Mouse (Mus musculus): ENCODE results near the gene Trpc1. TPM values are rescaled to one million over a fixed set of nuclear protein-coding genes. Genes with fewer than 3 reads are reported as not detected.

Trpc1 gene
- under 1 TPM; 0.57 to 0.79 TPM for total RNA-seq (2021)
- long read RNA-seq, experiment 1, partial matches to known transcripts: 0 of 3 reads
- long read RNA-seq, experiment 1, other reads (novel, unspliced or antisense): 2 of 3 reads
- long read RNA-seq, experiment 2, full-length matches to known transcripts: 2 of 2 reads
- long read RNA-seq, experiment 2, partial matches to known transcripts: 0 of 2 reads
- long read RNA-seq, experiment 2, other reads (novel, unspliced or antisense): 0 of 2 reads

DNA sequence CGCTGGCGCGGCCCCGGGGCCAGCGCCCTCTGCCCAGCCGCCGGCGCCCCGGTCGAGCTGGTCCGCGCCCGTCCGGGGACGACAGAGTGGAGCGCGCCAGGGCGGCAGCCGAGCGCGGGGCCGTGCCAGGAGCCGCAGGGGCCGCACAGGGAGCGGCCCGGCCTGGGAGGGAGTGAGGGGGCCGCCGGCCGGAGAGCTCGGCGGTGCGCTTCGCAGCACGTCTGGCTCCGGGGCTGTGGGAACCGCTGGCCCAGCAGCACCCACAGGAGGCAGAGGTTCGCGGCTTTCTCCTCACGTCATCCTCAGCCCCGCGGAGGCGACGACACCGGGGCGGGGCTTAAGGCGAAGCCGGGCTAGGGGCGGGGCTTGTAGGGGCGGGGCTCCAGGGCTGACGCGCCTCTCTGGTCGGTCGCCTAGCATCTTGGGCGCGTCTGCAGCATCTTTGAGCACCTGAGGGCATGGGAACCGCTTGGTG is at the start of gene Trpc1:
Trpc1 (minus strand) TSS at position 339 of the 475 bp plus-strand sequence.
- intact Hi-C loops (cut with DNase I): no loop called here
- DNase-seq: peak; percentile 52 to 57

- intact Hi-C loops (cut with DNase I): no loop called here
- no peak for DNase-seq
Measured at GRCm38 (mm10) chr9:95796323-95796722, 46.1 kb upstream of the Trpc1 start.

DNA sequence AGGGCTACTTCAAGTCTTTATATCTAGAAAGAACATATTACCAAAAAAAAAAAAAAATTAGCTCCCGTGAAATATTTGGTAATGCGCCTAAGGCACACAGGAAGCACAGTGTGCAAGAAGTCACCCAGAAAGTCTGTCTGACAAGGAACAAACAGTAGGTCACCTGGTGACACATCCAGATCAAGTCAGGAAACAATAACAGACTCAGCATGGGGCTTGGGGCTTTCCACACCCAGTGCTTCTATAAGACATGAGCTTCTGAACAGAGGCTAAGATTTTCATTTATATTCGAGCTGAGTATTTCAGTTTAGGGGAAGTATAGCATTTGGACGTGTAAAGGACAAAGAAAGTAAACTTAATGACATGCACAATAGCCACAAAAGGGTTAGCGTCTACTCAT is 45.7 kb upstream of the Trpc1 start:
- intact Hi-C loops (cut with DNase I): no loop called here
- no peak for DNase-seq

- DNase-seq: no peak
- intact Hi-C loops (cut with DNase I): no loop called here
Measured at GRCm38 (mm10) chr9:95795077-95795784, 45.1 kb upstream of the Trpc1 start.

GRCm38 (mm10) chr9:95793986-95794744 is 44.0 kb upstream of the Trpc1 start:
- intact Hi-C loops (cut with DNase I): no loop called here
- DNase-seq: no peak

GRCm38 (mm10) chr9:95784888-95785511 is 34.8 kb upstream of the Trpc1 start:
- DNase-seq: no peak
- intact Hi-C loops (cut with DNase I): no loop called here

DNA sequence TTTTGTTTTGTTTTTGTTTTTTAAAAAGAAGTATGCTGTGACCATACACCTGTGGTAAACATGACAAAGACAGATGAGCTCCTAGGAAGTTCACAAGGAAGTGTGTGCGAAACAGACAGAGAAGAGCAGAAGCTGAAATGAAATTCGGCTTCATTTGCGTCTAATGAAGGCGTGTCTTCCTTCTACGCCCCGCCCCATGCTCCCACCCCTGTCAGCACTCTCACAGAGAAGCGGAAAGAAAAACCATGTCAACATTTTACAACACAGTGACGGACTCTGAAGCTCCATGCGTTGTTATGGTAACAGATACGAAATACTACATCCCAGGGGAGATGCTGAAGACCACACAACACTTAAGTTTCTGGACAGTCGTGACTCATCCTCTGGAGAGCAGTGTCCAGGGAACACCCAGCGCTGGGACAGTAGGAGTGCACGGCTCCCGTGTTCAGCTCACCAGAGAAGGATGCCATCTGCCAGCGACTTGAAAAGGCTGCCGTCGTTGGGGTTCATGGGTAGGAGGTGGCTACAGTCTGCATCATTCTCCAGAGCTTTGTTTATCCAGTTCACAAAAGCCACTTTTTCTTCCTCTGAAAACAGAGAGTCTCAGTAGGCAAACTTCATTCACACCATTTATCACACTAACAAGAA is 33.6 kb upstream of the Trpc1 start:
- intact Hi-C loops (cut with DNase I): no loop called here
- no peak for DNase-seq

DNA sequence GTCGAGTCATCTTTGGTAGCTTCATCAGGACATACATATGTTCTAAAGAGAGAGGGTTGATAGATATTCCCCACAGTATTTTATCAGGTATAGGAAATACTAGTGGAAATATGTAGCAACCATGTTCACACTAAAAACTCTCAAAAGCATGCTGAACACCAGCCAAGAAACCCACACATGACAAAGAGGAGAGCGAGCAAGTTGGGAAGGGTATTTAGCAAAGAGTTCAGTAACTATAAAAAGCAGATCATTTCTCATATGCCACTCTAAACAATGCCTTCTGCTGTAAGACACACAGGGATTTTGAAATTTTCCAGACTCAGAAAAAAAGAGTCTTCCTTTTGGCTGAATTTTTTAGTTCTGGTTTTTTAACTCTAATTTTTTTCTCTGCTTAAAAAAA is 21.5 kb upstream of the Trpc1 start:
- intact Hi-C loops (cut with DNase I): no loop called here

GRCm38 (mm10) chr9:95763218-95763617 is 13.0 kb upstream of the Trpc1 start:
- intact Hi-C loops (cut with DNase I): no loop called here
- DNase-seq: no peak

More for the DNA sequence above, 21.5 kb upstream of the Trpc1 start:
- DNase-seq: no peak

GRCm38 (mm10) chr9:95762228-95762627 is 12.1 kb upstream of the Trpc1 start:
- no peak for DNase-seq
- intact Hi-C loops (cut with DNase I): no loop called here

- no peak for DNase-seq
Measured at GRCm38 (mm10) chr9:95761381-95761780, 11.2 kb upstream of the Trpc1 start.

GRCm38 (mm10) chr9:95750746-95751145 is 571 bp upstream of the Trpc1 start:
- intact Hi-C loops (cut with DNase I): no loop called here
- no peak for DNase-seq

More at GRCm38 (mm10) chr9:95761381-95761780, 11.2 kb upstream of the Trpc1 start:
- intact Hi-C loops (cut with DNase I): no loop called here

- intact Hi-C loops (cut with DNase I): no loop called here
- DNase-seq: peak in 1 of 2 experiments; percentile 11
Measured at GRCm38 (mm10) chr9:95749461-95749928, 680 bp downstream of the Trpc1 start.

DNA sequence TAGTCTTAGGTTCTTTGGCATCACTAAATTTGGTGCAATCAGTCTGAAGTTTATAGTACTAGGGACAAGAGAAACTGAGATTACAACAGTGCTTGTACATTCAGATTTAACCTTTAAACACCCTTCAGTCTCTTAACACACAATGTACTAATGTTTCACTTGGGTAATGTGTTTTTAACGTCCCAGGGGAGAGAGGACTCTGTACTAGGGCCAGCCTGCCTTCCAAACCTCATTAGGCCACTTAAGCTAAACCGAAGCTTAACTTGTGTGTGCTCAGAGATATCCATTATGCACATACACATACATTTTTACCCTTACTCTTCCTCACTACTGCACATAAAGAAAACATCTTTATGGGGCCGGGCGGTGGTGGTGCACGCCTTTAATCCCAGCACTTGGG is 2.9 kb downstream of the Trpc1 start:
- intact Hi-C loops (cut with DNase I): no loop called here
- no peak for DNase-seq

- no peak for DNase-seq
- intact Hi-C loops (cut with DNase I): no loop called here
Measured at GRCm38 (mm10) chr9:95744845-95745613, 5.1 kb downstream of the Trpc1 start.

DNA sequence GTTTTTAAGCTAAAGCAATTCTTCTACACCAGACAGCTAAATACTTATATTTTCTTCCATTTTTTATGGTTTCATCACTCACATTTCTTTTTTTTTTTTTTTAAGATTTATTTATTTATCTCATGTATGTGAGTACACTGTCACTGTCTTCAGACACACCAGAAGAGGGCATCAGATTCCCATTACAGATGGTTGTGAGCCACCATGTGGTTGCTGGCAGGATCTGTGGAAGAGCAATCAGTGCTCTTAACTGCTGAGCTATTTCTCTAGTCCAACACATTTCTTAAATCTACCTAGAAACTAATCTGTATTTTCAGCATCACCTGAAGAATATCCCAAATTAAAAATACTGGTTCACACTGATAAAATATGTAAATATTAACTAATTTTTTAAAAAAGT is 13.9 kb downstream of the Trpc1 start:
- no peak for DNase-seq
- intact Hi-C loops (cut with DNase I): no loop called here

- intact Hi-C loops (cut with DNase I): no loop called here
Measured at GRCm38 (mm10) chr9:95712574-95712973, 37.6 kb downstream of the Trpc1 start.

GRCm38 (mm10) chr9:95708943-95709342 is 41.2 kb downstream of the Trpc1 start:
- intact Hi-C loops (cut with DNase I): no loop called here
- DNase-seq: no peak

More at GRCm38 (mm10) chr9:95712574-95712973, 37.6 kb downstream of the Trpc1 start:
- no peak for DNase-seq

GRCm38 (mm10) chr9:95705371-95705770 is 44.8 kb downstream of the Trpc1 start:
- intact Hi-C loops (cut with DNase I): no loop called here
- no peak for DNase-seq
